Mouse (Mus musculus): ENCODE results near the gene Meltf.

DNA sequence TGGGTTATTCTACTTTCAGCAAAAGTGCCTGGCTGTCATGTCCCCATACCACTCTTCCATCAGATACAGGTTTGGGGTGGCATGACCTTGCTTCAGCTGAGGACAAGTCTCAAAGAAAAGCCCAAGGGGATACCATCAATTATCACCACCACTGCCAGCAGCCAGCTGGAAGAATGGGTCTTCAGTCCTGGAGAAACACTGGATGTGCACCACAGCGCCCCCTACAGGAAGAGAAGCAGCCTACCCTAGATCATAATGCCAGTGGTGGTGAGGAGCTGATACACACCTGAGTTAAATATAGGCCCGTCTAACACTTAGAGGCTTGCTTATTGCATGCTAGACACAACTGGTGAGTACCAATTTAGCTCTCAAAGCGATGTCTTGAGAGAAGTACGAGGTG is 26.7 kb downstream of the Meltf start:
- TF ChIP-seq TAL1 (IDR thresholded peaks at IDR 0.05; ENCODE audit: low read length) = no peak
- no peak for TF ChIP-seq GATA1 (IDR thresholded peaks at IDR 0.05; ENCODE audit: low read length)

All from erythroblast, embryonic 14.5 days (primary cell).